Mouse (Mus musculus) gastrocnemius, postnatal 14 days (tissue): ENCODE measurements at regions not wholly inside any gene's neighbourhood (a gene's known extent, or its start where the extent isn't known, plus 50 kb on each side); places are given as distances from the start of the nearest gene placed in this dataset.

Source experiments
- DNase-seq: peaks from one replicate; pipeline ENCODE4 v3.0.0; 2021; ENCODE audit warnings: mixed read lengths
- intact Hi-C: fragments of 180-260 bp; cut with DNase I; formaldehyde crosslinking; loops from one replicate; pipeline ENCODE4 v1.15.1; 2025; ENCODE audit warnings: low total_unique reads

DNA sequence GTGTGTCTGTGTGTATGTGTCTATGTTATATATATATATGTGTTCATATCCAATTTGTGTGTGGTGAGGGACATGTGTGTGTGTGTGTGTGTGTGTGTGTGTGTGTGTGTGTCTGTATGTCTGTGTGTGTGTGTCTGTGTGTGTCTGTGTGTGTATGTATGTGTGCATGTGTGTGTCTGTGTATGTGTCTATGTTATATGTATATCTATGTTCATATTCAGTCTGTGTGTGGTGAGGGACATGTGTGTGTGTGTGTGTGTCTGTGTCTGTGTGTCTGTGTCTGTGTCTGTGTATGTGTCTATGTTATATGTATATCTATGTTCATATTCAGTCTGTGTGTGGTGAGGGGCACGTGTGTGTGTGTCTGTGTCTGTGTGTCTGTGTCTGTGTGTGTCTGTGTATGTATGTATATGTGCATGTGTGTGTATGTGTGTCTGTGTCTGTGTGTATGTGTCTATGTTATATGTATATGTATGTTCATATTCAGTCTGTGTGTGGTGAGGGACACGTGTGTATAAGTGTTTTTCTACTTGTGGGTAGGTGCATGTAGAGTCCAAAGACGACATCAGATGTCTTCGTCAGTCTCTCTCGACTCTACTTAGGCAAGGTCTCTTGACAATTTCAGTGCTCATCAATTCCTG is 370.5 kb upstream of the Slc7a11 start:
- no peak for DNase-seq
- intact Hi-C loops: no loop called here

DNA sequence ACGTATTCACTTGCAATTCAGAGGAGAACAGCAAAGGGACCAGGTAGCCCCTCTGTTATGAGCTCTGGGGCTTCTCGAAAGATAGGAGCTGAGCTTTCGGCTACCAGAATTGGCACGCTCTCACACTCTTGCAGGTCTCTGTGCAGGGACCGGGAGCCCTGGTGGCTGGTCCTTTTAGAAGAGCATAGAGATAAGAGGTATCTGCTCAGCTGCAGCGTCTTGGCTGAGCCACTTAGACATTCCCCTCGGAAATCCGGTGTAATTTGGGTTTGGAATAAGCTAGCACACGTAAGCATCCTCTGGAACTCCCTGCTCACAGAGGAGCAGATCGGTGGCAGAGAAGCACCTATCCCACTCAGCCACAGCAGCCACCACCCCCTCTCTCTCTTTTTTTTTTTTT is 372.3 kb upstream of the Slc7a11 start:
- intact Hi-C loops: no loop called here
- DNase-seq: no peak

DNA sequence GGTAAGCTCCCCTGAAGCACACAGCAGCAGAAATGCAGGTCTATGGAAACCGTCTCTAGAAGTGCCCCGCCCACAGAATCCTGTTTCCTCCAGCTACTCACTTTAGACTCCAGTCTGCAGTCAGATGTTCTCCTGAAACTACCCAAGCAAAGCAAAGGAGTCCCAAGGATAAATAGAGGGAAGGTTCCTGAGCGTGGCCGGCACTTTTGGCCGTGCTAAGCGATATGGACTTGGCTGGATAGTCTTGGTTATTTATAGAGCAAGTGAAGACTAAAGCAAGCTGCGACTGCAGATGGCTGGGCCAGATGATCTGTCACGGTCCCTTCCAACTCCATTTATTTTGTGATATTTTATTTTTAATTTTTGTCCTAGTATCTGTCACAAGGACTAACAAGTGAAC is 373.1 kb upstream of the Slc7a11 start:
- peak; percentile 27 for DNase-seq
- intact Hi-C loops: no loop called here

DNA sequence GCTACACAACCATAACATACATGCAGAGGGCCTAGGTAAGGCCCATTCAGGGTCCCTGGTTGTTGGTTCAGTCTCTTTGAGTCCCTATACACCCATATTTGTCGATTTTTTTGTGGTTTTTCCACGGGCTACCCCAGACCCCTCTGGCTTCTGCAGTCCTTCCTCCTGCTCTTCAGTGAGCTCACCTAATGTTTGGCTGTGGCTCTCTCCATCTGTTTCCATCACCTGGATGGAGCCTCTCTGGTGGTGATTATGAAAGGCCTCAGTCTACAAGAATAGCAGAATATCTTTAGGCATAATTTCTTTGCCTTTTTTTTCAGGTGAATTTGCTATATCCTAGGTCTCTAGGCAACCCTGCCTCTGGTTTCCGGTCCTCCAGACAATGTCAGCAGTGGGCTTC is 373.9 kb upstream of the Slc7a11 start:
- intact Hi-C loops: no loop called here
- no peak for DNase-seq

DNA sequence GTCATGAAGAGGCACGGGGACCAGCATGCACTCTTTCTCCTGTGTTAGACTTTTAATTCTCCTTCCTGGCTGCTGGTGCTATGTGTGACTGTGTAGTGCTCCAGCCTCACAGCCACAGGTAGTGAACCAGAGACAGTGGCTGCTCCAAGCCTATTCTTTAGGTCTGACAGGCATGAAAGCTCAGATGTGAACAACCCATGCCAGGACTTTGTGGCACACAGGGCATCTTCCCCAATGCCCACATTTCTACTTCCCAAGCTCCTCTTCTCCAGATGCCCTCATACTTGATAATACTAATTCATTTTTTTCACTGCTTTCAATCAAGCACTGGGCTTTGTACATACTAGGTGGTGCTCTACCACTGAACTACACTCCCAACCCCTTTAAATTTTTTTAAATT is 377.4 kb upstream of the Slc7a11 start:
- intact Hi-C loops: no loop called here
- no peak for DNase-seq

DNA sequence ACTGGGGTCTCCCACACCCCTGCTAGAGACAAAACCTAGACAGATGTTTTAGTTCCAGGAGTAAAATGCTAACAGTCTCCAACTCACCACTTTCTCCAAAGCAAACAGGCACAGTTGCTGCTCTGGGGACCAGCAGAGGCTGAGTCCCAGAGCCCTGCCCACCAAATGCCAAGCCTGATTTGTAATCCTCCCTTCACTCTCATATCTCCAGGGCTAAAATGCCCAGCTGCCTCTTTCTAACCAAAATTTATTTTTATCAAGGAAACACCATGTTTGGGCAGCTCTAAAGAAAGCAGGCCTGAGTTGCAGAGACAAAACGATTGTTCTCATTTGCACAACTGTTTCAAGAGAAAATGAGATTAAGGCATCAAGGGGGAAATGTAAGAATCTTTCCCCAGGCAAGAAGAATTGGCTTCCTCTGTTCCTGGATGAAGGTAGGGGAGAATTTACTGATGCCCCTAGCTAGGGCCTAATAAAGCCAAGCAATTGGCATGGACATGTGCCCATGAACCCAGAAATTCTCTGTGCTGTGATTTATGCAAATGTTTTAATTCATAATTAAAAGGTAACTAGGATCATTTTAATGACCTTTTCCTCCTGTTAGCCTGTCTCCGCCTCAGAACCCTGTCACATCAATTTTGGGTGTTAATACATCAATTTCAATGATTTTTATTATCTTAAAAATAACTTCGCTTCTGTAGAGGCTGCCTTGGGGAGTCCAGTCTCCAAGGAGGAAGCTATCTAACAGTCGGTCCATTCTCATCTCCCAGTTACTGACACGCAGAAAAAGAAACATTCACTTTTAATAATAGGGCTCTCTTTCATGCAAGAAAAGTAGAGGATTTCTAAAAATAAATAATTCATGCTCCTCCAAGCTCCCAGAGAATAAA is 382.4 kb upstream of the Slc7a11 start:
- intact Hi-C loops: no loop called here
- no peak for DNase-seq

DNA sequence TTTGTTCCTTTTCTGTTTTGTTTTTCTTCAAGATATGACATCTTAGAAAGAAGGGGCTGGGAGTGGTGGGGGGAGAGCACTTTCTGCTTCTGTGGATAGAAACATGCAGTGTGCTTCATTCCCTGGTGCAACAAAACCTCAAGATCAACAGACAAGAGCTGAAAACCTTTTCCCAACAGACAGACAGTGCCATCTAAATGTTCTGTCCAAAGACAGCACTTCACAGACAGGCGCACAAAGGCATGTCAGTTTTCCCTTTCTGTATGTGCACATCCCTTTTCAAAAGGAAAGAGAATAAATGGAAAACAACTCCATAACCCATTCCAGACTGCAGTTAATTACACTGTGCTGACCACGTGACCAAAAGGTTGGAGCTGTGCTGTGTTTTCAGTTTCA is 383.0 kb upstream of the Slc7a11 start:
- DNase-seq: no peak
- intact Hi-C loops: no loop called here

DNA sequence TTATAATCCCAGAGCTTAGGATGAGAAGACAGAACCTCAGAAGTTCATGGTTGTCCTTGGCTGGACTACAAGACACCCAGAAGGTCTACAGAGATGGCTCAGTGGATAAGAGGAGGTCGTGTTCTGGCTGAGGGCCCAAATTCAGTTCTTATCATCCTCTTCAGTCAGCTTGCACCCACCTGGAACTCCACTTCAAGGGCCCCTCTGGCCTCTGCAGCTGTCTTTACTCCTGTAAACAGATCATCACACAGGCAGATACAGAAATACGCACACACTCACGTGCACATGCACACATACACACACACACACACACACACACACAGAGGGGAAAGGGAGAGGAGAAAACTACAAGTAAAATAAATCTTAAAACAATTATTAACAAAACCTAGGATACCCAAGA is 385.8 kb upstream of the Slc7a11 start:
- intact Hi-C loops: no loop called here
- DNase-seq: no peak

DNA sequence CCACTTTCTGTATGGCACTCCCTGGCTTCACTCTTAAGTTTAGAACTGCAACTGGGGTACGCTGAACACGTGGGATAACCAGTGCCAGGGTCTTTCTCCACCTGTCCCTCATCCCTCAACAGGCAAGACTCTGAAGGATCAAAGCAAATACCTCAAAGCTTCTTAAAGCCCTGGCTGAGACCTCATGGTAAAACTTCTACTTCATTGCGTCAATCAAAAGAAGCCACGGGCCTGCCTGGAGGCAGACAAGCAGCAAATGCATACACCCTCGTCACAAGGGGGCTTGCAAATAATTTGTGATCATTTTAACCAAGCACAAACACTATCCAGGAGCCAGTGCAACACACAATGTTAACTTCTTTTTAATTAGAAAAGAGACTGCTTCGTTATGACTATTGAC is 387.0 kb upstream of the Slc7a11 start:
- DNase-seq: no peak
- intact Hi-C loops: no loop called here

DNA sequence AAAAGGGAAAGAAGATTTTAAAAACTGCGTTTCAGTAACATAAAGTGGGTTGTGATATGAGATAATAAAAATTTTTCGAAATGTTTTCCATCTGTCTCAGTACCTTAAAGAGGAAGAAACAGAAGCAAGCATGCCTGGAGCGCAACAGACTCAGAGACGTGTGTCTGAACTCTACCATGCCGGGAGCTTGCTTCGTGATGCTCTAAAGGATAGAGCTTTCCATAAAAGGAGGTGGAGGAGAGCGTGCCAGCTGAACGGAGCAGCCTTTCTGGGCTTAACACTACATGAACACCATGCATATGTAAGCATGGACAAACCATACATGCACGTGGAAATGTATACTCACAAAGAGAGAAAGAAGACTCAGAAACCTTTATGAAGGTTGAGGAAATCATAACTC is 387.5 kb upstream of the Slc7a11 start:
- intact Hi-C loops: no loop called here
- no peak for DNase-seq

DNA sequence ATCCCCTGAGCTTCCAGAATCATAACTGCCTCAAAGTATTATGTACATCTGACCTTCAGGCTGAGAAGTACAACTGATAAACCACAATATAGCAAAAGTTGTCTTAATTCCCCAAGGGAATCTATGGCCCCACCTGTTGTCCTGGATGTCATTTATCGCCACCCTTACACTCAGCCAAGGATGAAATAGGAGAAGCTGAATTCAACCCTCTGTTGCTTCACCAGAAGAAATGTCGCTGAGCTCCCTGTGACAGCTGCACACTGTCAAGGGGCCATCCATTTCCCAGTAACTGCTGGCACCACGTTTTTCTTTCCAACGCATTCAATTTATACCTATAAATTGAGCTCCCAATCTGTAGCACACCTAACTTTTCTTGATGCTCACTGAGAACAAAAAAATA is 382.0 kb upstream of the Noct start:
- peak; percentile 8 for DNase-seq
- intact Hi-C loops: no loop called here

DNA sequence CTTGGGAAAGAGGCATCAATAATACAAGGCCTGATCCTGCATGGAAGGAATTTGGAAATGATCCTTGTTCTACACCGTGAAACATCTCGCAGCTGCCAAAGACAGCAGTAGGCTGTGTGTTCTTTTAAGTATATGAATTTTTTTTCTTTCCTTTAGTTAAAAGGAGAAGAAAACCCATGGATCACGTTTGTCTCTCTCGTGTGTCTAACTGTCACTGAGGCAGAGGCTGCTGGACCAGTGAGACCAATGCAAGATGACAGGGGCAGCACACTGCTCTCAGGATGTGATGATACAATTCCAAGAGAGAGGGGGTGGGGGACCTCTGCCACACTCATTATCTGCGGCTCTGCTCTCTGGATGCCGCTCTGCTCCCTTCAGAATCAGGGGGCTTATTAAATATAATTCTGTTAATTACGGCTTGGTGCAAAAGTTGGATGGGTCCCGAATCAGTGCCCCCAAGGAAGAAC is 379.4 kb upstream of the Noct start:
- DNase-seq: no peak
- intact Hi-C loops: no loop called here

DNA sequence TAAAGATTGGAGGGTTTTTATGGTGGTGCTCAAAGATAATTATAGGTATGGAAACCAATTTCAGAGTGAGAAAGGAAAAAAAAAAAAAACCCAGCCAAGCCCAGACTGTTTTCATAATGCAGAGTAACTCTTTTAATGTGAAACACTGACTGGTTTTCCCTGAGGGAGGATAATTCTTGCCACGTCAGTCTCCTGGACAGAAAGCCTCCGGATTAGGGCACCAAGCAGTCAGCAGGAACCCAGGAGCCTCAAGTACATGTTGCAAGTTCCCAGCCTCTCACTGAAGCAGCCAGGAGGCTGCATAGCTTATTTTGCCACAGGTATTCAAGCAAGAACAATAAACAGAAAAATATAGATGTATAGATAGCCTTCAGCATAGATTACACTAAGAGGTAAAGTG is 378.9 kb upstream of the Noct start:
- DNase-seq: no peak
- intact Hi-C loops: no loop called here

DNA sequence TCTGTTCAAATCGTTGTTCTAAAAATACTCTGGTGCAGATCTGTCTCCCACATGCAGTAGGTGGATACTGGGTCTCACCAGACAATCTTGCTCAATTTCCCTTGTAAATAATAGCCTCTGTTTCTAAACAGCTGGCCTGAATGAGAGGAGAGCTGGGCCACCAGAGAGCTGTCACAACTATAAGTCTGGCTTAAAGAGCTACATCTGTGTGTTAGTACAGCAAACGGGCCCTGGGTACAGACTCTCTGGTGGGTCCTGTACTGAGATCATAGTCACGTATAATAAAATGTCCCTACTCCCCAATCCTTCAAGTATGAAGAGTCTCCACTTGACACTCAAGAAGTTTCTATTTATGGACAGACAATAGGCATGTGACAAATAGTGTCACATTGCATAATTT is 375.7 kb upstream of the Noct start:
- no peak for DNase-seq
- intact Hi-C loops: no loop called here

DNA sequence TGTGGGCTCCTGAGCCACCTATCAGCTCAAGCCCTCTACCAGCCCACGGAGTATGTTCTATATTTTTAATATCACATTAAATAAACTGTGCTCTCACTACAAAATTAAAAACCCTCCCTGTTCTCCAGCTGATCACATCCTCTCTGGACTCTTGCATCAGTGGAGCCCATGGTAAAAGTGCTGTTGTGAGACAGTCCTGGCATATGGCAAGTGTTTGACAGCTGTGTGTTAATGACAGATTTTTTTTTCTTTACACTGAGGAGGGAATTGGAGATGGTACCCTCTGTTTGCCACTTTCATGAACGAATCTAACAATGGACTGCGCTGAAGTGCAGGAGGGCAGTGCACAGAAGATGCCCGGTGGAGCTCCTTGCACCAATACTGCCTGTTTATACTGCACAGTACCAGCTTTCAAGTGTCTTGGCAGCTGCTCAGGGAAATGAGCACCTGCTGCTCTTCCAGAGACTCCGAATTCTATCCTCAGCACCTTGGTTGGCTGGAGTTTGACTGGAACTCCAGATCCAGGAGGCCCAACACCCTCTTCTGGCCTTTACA is 373.1 kb upstream of the Noct start:
- no peak for DNase-seq
- intact Hi-C loops: no loop called here

DNA sequence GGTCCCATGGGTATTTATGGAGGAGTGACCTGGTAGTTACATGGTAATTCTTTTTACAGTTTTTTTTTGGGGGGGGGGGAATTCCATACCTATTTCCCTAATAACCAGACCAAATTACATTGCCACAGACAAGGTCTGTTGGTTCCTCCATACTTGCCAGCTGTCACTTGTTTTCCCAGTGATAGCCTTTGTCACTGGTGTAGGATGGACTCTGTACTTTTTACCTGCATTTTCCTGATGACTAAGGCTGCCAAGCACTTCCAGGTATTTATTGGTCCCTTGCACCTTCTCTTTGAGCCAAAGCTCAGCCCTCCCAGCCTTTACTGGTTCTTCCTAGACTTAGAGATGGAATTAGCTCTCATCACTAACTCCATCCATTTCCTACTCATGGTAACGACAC is 357.1 kb upstream of the Noct start:
- intact Hi-C loops: no loop called here
- DNase-seq: no peak

DNA sequence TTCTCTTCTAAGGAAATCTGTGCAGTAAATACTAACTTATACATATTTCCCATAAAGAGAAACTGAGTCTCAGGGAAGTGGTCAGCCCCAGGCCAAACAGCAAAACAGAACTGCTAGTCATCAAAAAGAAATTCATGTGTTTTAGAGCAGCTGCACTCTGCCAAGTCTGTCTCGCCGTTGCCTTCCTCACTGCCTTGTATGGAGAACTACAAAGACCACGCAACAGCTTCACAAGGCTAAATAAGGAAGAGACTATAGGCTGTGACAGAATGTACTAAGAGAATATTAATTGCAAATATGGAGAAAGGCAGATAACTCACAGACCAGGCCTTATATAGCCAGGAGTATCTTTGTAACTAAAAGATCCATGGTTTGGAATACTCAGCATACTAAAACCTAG is 355.0 kb upstream of the Noct start:
- no peak for DNase-seq
- intact Hi-C loops: no loop called here

DNA sequence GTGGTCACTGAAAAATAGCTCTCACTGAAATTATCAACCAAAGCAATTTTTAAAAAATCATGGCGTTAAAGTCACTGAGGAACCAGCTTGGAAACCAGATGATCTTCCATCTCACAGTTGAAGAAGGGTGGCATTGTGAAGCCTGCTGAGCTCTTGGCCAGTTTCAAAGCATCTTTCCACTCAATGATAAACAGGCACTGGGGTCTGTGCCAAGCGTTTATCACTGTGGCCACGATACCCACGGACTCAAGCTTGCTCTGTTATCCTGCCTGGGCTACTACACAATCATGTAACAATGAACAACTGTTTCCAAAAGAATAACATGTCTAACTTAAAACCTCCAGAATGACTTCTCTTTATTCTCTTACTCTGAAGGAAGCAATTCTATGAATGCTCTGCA is 345.2 kb upstream of the Noct start:
- intact Hi-C loops: no loop called here
- no peak for DNase-seq

DNA sequence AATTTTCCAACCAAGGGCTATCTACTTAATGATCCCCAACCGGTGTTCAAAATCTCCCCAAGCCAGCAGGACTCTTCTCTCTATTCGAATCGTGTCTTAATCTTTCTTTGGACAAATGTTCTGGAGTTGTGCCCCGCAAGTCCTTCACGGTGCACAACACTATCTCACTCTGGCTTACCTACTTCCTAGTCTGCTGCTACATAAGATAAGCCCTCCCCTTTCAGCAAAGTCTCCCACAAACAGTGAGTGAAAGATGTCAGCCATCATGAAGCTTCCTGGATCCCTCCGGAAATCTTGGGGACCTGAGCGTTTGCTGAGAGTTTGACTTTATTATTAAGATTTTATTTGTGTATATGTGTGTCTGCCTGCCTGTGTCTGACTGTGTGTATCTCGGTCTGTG is 344.7 kb upstream of the Noct start:
- intact Hi-C loops: no loop called here
- no peak for DNase-seq

DNA sequence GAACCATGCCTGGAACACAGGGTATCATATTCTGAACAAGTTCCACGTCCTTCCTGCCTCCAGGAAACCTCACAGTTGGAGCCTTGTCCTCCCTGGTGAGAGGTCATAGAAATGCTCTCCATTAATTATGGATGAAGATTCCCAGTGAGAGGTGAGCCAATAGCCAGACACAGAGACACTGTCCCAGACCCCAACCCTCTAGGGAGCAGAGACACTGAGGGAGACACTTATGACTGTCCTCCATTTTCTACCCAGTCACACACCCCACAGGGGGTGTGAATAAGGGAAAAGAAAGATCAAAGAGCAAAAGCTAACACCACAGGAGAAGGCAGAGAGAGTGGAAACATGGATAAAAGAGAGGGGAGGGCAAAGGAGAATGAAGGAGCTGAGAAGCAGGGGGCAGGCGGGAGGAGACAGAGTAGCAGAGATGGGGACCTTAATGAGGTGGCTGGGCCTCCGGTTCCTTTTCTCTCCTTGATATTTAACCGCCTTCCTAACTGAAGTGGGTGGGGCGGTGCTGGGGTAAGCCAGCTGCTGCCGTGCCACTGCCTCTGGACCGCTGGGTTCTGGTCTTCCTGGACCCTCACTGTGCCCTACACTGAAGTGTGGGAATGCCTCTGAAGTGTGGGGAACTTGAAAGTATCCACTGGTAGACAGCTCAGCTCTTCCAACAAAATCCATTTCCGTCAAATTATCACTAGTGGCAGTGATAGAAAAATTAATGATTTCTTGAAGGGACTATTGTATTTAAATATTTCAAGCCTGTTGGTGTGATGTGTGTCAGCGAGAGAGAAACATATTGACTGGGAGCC is 342.6 kb upstream of the Noct start:
- DNase-seq: no peak
- intact Hi-C loops: no loop called here
